Mouse (Mus musculus) frontal cortex, adult (tissue): ENCODE data around the gene Ezh1.

Experiments used
- ATAC-seq: cut with Nextera tagmentation; 2 replicates; pipeline ENCODE4 v1.9.2; 2017; ENCODE audit warnings: mild to moderate bottlenecking, moderate library complexity, mixed read lengths; ENCODE audit not compliant: low TSS enrichment

Ezh1 gene

GRCm38 (mm10) chr11:101143338-101144225, 82.7 kb downstream of the Ezh1 start:
- peak; percentile 47; the same call in 1 of the 2 replicates for ATAC-seq

DNA sequence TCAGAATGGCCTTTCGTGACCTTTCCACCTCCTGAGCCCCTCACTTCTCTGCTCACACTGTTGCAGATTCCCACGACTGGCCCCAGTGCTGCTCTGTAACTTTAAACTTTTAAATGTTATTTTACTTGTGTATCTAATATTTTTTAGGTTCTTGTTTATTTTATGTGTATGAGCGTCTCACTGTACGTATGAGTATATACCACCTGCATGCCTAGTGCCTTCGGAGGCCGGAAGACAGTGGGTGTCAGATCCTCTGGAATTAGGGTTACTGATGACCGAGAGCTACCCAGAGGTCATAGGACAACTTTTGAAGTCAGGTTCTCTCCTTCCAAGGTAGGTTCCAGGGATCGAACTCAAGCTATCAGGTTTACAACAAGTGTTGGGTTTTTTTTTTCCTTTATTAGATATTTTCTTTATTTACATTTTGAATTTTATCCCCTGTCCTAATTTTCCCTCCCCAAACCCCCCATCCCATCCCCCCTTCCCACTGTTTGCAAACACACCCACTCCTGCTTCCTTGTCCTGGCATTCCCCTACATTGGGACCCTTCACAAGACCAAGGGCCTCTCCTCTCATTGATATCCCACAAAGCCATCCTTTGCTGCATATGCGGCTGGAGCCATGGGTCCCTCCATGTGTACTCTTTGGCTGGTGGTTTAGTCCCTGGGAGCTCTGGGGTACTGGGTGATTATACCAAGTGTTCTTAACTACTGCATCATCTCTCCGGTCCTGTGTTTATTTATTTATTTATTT, 83.9 kb downstream of the Ezh1 start:
- ATAC-seq = no peak
